Mouse (Mus musculus) ovary, adult 18-20 months (tissue): ENCODE measurements at regions not wholly inside any gene's neighbourhood (a gene's known extent, or its start where the extent isn't known, plus 50 kb on each side); places are given as distances from the start of the nearest gene placed in this dataset.

Source experiments
- DNase-seq: peaks from one replicate; pipeline ENCODE4 v3.0.0; 2022; ENCODE audit warnings: low spot score, mixed read lengths

DNA sequence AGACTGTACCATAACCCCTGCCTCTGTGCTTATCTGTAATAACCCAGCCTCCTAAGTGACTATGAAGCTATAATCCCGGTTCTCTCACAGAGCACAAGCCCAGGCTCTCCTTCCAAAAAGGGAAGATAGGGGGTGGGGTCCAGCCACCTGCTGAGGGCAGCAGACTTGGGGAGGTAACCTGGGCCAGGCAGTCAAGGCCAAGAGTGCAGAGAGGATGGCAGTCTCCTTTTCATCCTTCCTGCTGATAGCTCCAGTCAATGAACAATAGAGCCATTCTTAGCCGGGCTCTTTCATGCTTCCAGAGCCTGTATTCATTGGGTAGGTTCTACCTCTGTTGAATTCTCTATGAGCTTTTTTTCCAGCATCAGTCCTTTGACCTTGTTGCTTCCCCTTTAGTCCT, 527.5 kb downstream of the Fgf9 start:
- DNase-seq, result no peak

GRCm38 (mm10) chr14:58596936-58597335, 526.6 kb downstream of the Fgf9 start:
- DNase-seq, result no peak

GRCm38 (mm10) chr14:58581806-58582205, 511.5 kb downstream of the Fgf9 start:
- no peak for DNase-seq

DNA sequence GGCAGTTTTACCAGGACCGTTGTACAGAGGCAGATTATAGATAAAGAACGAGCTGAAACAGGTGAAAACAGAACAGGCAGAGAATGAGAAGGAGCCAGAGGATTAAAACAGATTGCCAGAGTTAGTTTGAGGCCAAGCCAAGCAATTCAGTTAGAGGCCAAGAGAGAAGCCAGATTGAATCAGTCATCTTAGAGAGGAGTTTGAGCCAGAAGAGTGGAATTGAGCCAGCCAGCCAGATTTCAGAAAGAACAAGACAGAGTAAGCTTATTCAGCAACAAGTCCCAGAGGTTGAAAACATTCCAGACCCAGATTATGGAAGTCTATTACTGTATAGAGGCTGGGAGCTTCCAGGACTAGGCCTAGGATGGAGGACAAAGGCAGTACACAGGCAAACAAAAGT, 499.7 kb downstream of the Fgf9 start:
- no peak for DNase-seq

DNA sequence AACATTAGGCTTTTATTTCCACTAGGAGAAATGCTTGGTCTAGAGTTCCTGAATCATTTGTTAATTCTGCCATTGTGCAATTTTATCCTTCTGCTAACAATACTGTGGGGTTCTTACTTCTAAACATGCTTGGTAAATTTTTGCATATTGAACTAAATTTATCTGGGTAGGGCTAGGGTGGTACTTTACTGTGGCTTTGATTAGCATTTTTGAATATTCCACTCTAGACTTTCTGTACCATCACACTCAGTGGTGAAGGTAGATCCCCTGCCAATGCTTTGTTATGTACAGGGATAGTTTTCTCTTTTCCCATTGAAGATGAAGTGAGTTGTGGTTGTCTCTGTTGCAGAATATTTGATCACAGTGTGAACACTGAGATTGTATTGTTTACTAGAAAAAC, 497.1 kb downstream of the Fgf9 start:
- no peak for DNase-seq

- no peak for DNase-seq
Observed at GRCm38 (mm10) chr14:58563082-58563481, 492.7 kb downstream of the Fgf9 start.

DNA sequence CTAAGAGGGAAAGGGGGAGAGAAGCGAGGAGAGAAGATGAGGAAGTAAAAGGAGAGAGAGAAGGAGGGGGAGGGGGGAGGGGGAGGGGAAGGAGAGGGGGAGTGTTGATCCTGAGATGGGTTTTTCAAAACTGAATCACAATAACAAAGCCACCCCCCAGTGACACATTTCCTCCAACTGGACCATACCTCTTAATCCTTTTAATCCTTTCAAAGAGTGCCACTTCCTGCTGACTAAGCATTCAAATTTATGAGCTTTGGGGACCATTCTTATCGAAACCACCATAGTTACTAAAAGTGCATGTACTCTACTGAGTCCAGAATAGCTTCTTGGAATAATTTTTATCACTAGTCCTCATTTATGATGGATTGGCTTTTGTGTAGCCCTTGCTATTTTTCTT, 480.4 kb downstream of the Fgf9 start:
- no peak for DNase-seq

DNA sequence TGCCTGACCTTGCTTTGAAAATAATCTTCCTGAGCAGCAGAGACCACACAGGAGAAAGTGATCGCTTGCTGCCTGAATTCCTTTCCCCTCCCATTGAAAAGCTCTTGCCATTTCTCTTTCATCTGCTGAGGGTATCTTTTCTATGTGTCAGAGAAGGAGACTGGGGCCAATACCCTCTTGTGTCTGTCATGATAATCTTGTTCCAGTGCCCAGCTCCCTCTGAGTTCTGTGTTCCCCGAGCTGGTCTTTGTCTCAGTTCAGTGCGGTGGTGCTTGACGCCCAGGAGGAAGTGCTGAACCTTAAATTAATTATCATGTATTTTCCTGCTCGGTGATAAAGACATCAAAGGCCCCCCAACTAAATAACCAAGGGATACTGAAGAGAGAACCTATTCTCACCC, 475.4 kb downstream of the Fgf9 start:
- no peak for DNase-seq

GRCm38 (mm10) chr14:58543140-58543767, 472.9 kb downstream of the Fgf9 start:
- no peak for DNase-seq

DNA sequence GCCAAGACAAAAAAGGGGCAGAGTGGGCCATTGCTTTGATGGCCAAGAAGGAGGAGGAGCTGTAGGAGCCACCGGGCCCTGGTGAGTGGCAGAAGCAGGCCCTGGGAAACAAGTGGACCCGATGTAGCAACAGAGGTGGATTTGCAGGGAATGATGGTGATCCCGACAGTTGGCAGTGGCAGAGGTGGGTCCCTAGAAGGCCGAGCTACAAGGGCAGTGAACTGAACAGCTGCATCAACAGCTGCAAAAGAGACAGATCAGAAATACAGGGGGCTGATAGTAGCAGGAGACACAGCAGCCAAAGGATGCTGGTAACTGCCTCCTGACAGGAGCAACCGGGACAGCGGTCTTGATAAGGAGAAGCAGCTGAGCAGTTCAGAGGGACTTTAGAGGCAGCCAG, 467.8 kb downstream of the Fgf9 start:
- DNase-seq, result no peak

- DNase-seq, result no peak
Observed at GRCm38 (mm10) chr14:58520976-58521549, 450.7 kb downstream of the Fgf9 start.

GRCm38 (mm10) chr14:58520384-58520783, 450.0 kb downstream of the Fgf9 start:
- DNase-seq, result no peak

DNA sequence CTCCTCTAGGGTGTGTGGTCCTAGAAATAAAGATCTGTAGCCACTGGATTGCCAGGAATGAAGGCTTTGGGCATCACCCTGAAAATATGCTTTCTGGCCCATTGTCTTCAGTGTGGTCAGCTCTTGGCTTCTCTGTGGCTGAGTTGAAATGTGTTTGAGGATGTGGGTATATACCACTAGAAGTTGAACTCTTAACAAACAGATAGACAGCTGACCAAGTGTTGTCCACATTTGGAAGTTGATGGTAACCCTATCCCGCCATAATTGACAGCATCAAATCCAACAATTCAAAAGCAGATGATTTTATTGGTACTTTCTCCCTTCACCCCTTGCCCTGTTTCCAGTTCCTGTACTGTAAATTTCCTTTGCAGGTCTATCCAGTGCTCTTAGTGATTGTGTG, 448.7 kb downstream of the Fgf9 start:
- no peak for DNase-seq

GRCm38 (mm10) chr14:58516543-58516942, 446.2 kb downstream of the Fgf9 start:
- DNase-seq, result no peak

GRCm38 (mm10) chr14:58512177-58512576, 441.8 kb downstream of the Fgf9 start:
- DNase-seq, result no peak

DNA sequence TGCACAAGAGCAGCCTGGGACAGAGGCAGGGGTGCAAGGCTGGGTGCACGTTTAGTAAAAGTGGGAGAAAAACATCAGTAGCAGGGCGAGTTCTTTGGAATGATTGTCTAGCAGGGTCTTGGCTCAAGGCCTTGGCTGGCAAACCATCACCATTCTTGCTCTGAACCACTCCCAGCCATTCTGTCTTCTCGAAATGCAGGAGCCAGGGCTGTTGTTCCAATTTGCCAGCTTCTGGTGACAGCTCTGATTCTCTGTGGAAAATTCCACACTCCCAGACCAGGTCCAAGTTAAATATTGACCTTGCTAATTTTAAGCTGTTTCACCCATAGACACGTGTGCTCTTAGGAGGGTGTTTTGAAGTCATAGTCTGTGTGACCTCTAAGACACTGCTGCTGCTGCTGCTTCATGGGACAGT, 441.2 kb downstream of the Fgf9 start:
- DNase-seq, result no peak

DNA sequence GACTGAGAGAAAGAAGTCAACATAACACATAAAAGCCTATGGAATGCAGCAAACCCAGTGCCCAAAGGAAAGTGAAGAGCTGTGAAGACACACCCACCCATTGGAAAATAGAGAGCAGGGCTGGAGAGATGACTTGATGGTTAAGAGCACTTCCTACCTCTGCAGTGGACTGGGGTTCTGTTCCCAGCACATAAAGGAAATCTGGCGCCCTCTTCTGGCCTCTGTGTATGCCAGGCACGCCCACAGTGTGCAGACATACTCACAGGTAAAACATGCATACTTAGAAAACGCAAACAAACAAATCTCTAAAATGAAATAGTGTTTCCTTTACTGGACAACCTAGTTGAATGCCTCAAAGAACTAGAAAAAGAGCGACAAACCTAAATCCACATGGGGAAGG, 440.4 kb downstream of the Fgf9 start:
- DNase-seq, result no peak

- no peak for DNase-seq
Observed at GRCm38 (mm10) chr14:58509106-58509505, 438.8 kb downstream of the Fgf9 start.

GRCm38 (mm10) chr14:58506490-58506889, 436.1 kb downstream of the Fgf9 start:
- DNase-seq, result no peak

GRCm38 (mm10) chr14:58505841-58506240, 435.5 kb downstream of the Fgf9 start:
- DNase-seq, result no peak

DNA sequence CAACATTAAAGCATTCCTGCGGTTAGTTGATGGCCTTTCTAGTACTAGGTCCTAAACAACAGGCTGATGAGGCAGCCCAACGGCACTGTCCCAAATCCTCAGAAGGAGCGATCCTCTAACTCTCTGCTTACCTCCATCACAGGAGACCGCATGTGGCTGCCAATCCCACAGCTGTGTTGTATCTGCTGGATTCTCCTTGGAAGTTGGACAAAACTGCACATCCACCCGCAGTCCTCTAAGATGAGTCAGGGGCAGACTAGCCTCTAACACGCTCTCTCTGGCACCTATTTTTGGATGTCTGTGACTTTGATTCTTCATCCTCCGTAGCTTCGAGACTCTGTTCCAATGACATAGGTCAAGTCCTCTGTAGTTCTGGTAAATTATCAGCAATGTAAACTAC, 432.5 kb downstream of the Fgf9 start:
- DNase-seq, result no peak

- no peak for DNase-seq
Observed at GRCm38 (mm10) chr14:58500014-58500413, 429.7 kb downstream of the Fgf9 start.

DNA sequence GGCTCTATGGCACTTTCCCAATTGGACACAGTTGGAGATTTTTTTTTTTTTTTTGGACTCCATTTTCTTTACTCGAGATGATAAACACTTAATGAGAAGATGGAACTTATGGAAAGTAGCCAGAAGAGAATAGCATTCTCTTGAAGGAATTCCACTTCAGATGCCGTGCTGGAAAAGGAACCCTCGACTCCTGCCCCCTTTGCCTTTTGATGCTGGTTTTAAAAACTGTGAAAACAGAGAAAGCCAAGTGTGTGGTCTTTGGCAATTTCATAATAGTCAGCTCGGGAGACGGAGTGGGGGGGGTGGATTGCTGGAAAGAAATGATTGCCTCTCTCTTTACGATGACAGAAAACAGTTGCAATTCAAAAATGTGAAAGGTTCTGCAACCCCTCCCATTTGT, 429.2 kb downstream of the Fgf9 start:
- DNase-seq, result no peak

DNA sequence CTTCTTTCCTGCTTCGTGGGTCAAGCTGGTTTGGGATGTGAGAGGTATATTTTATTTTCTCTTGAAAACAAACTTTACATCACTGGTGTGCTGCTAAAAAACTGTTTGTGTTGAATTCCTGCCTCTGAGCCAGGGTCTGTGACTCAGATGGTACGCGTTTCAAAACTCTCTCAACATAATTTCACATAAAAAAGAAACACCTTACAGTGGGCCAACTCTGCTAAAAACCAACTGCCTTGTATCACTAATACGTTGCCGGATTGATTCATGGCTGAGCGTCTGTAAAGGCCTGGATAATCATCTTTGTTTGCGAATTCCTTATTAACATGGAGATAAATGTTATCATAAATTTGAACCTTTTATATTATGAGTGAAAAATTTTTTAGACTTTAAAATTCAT, 428.7 kb downstream of the Fgf9 start:
- DNase-seq, result no peak
